Mouse (Mus musculus) hindbrain, embryonic 14.5 days (tissue): ENCODE measurements around the gene Engase. TPM values are rescaled to one million over a fixed set of nuclear protein-coding genes. Genes with fewer than 3 reads are reported as not detected.

Source experiments
- ATAC-seq: fragments of 200-750 bp; cut with Nextera tagmentation; 2 replicates; pipeline ENCODE4 v1.8.0; 2017; ENCODE audit warnings: moderate number of reproducible peaks, mild to moderate bottlenecking, moderate TSS enrichment, moderate library complexity; ENCODE audit not compliant: low FRiP score
- DNase-seq: peaks from one replicate; pipeline ENCODE4 v3.0.0-alpha.2; 2015; ENCODE audit warnings: low spot score
- H3K27ac ChIP-seq: fragments of 300-500 bp; sonication (generic); 2 replicates; pipeline ENCODE4 v1.5.1; 2014; ENCODE audit warnings: mild to moderate bottlenecking, moderate library complexity
- H3K27me3 ChIP-seq: fragments of 300-500 bp; sonication (generic); 2 replicates; pipeline ENCODE4 v1.6.1; 2014; ENCODE audit warnings: mild to moderate bottlenecking, low read length, mixed read lengths; ENCODE audit not compliant: control insufficient read depth, insufficient read depth
- H3K36me3 ChIP-seq: fragments of 300-500 bp; sonication (generic); replicated peaks from 2 replicates; pipeline ENCODE4 v1.6.1; 2014; ENCODE audit not compliant: control insufficient read depth, insufficient read depth
- H3K4me1 ChIP-seq: fragments of 300-500 bp; sonication (generic); replicated peaks from 2 replicates; pipeline ENCODE4 v1.6.1; 2014; ENCODE audit warnings: antibody characterized with exemption, low read length, mixed read lengths; ENCODE audit not compliant: control insufficient read depth, insufficient read depth
- H3K4me2 ChIP-seq: fragments of 300-500 bp; sonication (generic); replicated peaks from 2 replicates; pipeline ENCODE4 v1.6.1; 2014; ENCODE audit warnings: mild to moderate bottlenecking, moderate library complexity
- H3K4me3 ChIP-seq: fragments of 300-500 bp; sonication (generic); replicated peaks from 2 replicates; pipeline ENCODE4 v1.5.1; 2014; ENCODE audit warnings: mild to moderate bottlenecking, low read length
- H3K9ac ChIP-seq: fragments of 300-500 bp; sonication (generic); 2 replicates; pipeline ENCODE4 v1.6.1; 2014
- H3K9me3 ChIP-seq: fragments of 300-500 bp; sonication (generic); 2 replicates; pipeline ENCODE4 v1.6.1; 2016; ENCODE audit warnings: low read length; ENCODE audit not compliant: control insufficient read depth
- WGBS: fragments of 180-500 bp; shearing (Covaris S2); extraction: QIAGEN DNeasy Blood & Tissue Kit; methylation state at CpG from one replicate; pipeline ENCODE4 v1.1.7; 2014; 5-methylcytosine and 5-hydroxymethylcytosine counted together
- polyA plus RNA-seq: library from polyadenylated mRNA; unstranded; fragments of >200 nt; fragmentation: Nextera tagmentation; extraction: Ambion mirVana; gene quantifications from 2 replicates; pipeline ENCODE4 v1.2.1, GENCODE M21; 2014

Gene Engase
- polyA plus RNA-seq, 1 experiment from 2014 or later = 5.0 TPM

DNA sequence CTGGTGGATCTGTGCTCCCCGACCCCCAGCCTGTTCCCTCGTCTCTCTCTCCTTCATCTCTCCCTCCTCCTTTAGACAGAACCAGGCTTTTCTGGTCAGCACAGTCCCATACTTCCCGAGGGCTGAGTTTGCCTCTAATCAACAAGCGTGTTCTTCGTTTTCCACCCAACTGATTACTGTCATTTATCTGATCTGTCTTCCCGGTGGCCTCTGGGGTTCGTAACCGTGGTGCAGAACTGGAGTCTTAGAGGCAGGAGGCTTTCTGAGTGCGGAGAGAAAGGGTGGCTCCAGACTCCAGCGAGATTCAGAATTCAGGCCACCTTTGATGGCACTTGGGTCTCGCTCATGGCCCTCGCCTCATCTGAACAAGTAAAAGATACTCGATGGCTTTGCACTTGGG, 42.5 kb upstream of the Engase start:
- H3K4me2 ChIP-seq = peak overlapping the region; percentile 15
- no peaks in the 10 kb centered on the region for H3K36me3 ChIP-seq
- DNase-seq = no peak
- ATAC-seq = no peak
- 0 out of 2 replicates have a peak overlapping the region, but pooled peaks have one; percentile 13 for H3K9ac ChIP-seq
- peaks cover 41% of the 10 kb centered on the region for H3K4me1 ChIP-seq
- no peaks in the 10 kb centered on the region for H3K9me3 ChIP-seq
- WGBS = 45% methylated on average over 13 of the region's 13 CpGs
- no peak overlapping the region for H3K4me3 ChIP-seq
- H3K27ac ChIP-seq = peak overlapping the region; percentile 14; the same call in 1 of the 2 replicates
- no peaks in the 10 kb centered on the region for H3K27me3 ChIP-seq

DNA sequence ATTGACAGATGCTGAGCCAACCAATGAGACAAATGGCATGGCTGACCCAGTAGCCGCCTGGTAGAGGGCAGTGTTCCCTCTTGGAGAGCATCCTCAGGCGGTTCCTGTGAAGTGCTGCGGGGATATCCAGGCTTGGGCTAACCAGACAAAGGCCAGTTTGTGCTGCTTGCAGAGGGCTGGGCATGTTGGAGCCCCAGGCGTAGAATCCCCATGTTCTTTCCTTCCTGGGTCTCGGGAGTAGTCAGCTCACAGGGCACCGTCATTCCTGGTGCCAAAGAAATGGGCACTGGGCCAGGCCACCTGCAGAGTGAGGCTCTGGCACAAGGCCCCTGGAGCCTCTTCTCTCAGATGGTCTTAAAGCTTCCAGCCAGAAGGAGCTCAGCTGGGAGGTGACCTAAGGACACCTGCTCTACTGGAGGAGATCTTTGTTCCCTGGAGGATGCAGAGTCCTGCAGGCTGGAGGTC, 40.1 kb upstream of the Engase start:
- 31% methylated on average over 6 of the region's 6 CpGs for WGBS
- H3K9me3 ChIP-seq = no peaks in the 10 kb centered on the region
- peaks cover 33% of the 10 kb centered on the region for H3K4me1 ChIP-seq
- no peak for DNase-seq
- H3K4me2 ChIP-seq = no peak overlapping the region
- H3K9ac ChIP-seq = no peak overlapping the region
- no peaks in the 10 kb centered on the region for H3K27me3 ChIP-seq
- peak; percentile 32; the same call in 1 of the 2 replicates for ATAC-seq
- H3K36me3 ChIP-seq = no peaks in the 10 kb centered on the region
- no peak overlapping the region for H3K27ac ChIP-seq
- H3K4me3 ChIP-seq = no peak overlapping the region

DNA sequence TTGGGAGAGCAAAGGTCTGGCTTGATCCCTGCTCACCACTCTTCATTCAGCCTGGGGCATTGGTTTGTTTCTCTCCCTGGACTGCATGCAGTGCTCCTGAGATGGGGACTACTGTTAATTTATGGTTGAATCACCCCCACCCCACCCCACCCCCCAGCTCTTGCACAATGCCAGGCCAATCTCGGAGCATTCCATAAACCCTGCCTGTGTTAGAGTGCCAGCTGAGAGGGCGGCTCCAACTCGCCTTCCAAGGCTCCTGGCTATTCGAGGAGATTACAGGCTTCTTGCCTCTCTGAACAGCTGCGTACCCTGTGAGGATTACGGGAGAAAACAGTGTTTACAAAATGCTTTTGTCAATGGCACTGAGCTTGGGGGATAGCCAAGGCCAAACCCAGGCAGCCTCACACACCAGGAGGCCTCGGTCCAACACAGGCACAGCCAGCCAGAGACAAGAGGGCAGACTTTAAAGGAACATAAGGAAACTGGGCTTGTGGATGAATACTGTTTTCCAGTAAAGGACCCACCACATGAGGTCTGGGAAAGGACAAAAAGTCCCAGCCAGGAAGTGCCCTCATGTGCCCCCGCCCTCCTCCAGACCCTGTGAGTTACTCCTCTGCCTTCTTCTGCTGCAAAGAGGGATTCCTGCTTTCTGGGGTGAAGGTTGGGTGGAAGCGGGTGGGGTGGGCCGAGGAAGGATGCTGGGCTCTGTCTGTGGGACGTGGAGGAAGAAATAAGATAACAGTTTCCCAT, 37.8 kb upstream of the Engase start:
- no peak overlapping the region for H3K9ac ChIP-seq
- WGBS = 18% methylated on average over 11 of the region's 11 CpGs
- no peak for DNase-seq
- H3K27ac ChIP-seq = peak overlapping the region; percentile 58
- no peaks in the 10 kb centered on the region for H3K9me3 ChIP-seq
- H3K4me3 ChIP-seq = no peak overlapping the region
- no peaks in the 10 kb centered on the region for H3K27me3 ChIP-seq
- H3K4me2 ChIP-seq = no peak overlapping the region
- ATAC-seq = peak; percentile 61; the same call in 1 of the 2 replicates
- H3K4me1 ChIP-seq = peaks cover 30% of the 10 kb centered on the region
- no peaks in the 10 kb centered on the region for H3K36me3 ChIP-seq

DNA sequence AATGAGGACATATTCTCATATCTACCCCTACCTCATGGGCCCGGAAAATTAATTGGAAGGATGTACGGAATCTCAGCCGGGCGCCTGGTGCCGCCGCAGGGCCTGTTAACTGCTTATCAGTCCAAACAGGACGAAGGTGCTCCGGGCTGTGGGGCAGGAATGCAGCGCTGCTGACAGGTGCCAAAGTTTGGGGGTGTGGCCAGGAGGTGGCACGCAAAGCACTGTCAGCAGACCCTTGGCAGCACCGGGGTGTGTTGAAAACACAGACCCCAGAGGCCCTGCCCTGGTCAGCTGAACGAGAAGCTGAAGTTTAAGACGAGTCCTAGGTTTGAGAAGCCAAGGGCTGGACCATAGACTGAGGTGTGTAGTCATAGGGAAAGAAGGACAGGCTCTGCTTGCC, 33.9 kb upstream of the Engase start:
- Histone ChIP-seq H3K9me3 (no peaks in the 10 kb centered on the region), H3K4me3 (no peak overlapping the region), H3K36me3 (no peaks in the 10 kb centered on the region), H3K4me1 (peaks cover 17% of the 10 kb centered on the region; the same call in 1 of the 2 replicates), H3K9ac (no peak overlapping the region), H3K4me2 (no peak overlapping the region), H3K27me3 (no peaks in the 10 kb centered on the region), H3K27ac (no peak overlapping the region)
- 60% methylated on average over 13 of the region's 13 CpGs for WGBS
- DNase-seq (no peak), ATAC-seq (no peak)

DNA sequence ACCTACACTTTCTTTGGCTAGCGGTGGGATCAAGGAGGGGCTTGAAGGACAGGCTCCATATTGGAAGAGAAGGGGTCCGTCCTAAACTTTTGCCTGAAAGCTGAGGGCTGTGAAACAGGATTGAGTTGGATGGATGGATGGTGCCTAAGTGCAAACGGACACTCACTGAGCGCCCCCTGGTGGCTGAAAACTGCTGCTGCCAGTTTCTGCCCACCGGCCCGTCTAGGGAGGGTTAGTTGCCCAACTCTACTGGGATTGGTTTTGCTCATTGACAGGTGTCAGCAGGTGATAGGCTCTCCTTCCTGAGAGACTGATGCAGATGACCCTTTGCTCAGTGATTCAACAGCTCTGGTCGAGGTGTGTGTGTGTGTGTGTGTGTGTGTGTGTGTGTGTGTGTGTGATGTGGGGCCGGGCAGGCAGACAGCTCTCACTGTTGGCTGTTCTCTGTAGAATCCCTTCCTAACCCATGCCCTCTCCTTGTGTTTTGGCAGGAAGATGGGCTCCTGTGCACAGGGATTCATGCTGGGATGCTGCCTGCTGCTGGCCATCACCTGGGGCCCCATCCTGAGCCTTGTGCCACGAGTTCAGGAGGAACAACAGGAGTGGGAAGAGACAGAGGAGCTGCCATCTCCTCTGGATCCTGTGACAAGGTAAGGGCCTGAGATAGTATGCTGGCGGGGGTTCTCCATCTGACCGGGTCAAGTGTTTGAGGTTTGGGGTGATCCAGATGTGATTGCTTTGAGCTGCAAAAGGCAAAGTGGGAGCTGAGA, 33.2 kb upstream of the Engase start:
- Histone ChIP-seq H3K9ac (no peak overlapping the region), H3K36me3 (no peaks in the 10 kb centered on the region), H3K4me2 (no peak overlapping the region), H3K4me3 (no peak overlapping the region), H3K9me3 (no peaks in the 10 kb centered on the region), H3K27ac (no peak overlapping the region), H3K4me1 (peaks cover 15% of the 10 kb centered on the region; the same call in 1 of the 2 replicates), H3K27me3 (no peaks in the 10 kb centered on the region)
- peak; percentile 82 for DNase-seq
- 38% methylated on average over 11 of the region's 11 CpGs for WGBS
- ATAC-seq = no peak

DNA sequence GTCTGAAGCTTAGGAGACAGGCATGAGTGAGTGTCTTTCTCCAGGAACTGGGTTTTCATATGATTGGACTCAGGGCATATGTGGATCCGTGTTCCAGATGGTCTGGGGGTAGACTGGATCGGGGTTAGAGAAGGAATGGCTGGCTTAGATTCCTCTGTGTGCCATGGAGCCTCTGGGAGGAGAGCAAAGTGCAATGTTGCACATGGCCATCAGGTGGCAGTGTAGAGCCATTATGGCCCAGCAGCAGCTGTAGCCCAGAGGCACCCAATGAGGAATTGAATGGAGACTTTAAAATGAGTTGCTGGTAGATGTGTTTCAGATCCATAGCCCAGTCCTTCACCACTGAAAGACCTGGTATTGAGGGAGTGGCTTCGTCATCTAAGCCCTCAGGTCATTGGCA, 30.8 kb upstream of the Engase start:
- Histone ChIP-seq H3K4me3 (no peak overlapping the region), H3K9me3 (no peaks in the 10 kb centered on the region), H3K27me3 (no peaks in the 10 kb centered on the region), H3K27ac (no peak overlapping the region), H3K36me3 (no peaks in the 10 kb centered on the region), H3K9ac (no peak overlapping the region), H3K4me2 (no peak overlapping the region), H3K4me1 (0 out of 2 replicates have a peak, but pooled peaks cover 5% of the 10 kb centered on the region)
- DNase-seq = peak; percentile 94
- WGBS = 13% methylated on average over 3 of the region's 3 CpGs
- ATAC-seq = peak; percentile 64; the same call in 1 of the 2 replicates

DNA sequence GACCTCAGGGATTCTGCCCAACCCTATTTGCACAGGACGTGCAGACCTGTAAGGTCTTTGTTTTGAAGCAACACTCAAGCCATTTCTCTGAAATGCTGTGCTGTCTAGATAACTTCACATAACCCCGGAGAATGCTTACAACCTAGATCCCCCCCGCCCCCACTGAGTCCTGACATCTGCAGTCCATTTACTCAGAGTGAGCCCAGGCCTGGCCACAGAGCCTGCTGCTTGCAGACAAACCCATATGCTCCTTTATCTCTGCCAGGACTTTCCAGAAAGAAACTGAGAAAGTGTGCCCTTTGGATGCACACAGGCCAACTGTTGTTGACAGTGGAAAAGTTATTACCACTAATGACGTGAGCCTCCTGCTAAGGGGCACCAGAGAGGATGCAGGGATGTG, 29.3 kb upstream of the Engase start:
- H3K27ac ChIP-seq = no peak overlapping the region
- H3K4me3 ChIP-seq = no peak overlapping the region
- H3K4me1 ChIP-seq = 0 out of 2 replicates have a peak, but pooled peaks cover under 1% of the 10 kb centered on the region
- H3K9me3 ChIP-seq = no peaks in the 10 kb centered on the region
- no peak overlapping the region for H3K9ac ChIP-seq
- H3K27me3 ChIP-seq = no peaks in the 10 kb centered on the region
- ATAC-seq (no peak), DNase-seq (no peak)
- WGBS = 75% methylated on average over 4 of the region's 4 CpGs
- H3K4me2 ChIP-seq = no peak overlapping the region
- no peaks in the 10 kb centered on the region; the same call in 1 of the 2 replicates for H3K36me3 ChIP-seq

DNA sequence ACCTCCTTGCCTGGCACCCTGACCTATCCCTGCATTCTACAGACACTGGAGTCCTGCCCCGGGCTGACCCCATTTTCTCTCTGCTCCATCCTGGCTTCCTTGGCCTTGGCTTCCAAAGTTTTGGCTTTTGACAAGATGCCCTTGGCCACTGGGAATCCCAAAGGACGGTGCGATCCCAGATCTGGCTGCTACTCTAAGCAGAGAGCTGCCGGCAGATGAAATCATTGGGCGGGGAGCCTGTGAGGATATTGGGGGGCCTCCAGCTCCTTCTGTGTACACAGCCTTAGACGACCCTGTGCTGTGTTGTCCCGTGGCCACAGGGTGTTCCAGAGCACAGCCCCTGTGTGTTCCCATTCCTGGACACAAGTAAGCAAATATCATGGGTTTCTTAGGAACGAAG, 28.2 kb upstream of the Engase start:
- Histone ChIP-seq H3K4me3 (no peak overlapping the region), H3K9me3 (no peaks in the 10 kb centered on the region), H3K4me1 (no peaks in the 10 kb centered on the region), H3K27ac (no peak overlapping the region), H3K4me2 (no peak overlapping the region), H3K9ac (no peak overlapping the region), H3K27me3 (no peaks in the 10 kb centered on the region), H3K36me3 (no peaks in the 10 kb centered on the region; the same call in 1 of the 2 replicates)
- no peak for ATAC-seq
- no peak for DNase-seq
- 91% methylated on average over 8 of the region's 8 CpGs for WGBS

DNA sequence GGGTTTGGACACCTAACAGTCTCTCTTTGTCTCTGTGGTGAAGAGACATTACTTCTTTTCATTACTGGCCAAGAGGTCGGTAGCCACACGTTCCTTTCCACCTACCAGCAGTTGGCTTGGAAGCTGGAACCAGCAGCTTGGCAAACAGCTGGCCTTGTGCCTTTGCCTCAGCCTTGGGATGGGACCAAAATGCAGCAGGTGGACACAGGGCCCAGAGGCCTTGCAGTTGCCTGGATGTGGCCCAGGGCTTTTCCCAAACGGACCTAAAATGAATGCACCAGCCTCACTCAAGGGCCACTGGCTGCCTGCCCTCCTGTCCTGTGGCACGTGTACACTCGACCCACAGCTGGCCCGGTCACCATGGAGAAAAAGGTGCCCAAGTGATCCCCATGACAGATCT, 25.4 kb upstream of the Engase start:
- Histone ChIP-seq H3K36me3 (no peaks in the 10 kb centered on the region; the same call in 1 of the 2 replicates), H3K4me3 (no peak overlapping the region)

More for the DNA sequence above, 25.4 kb upstream of the Engase start:
- Histone ChIP-seq H3K4me1 (no peaks in the 10 kb centered on the region), H3K9me3 (no peaks in the 10 kb centered on the region), H3K27ac (no peak overlapping the region), H3K4me2 (no peak overlapping the region), H3K9ac (no peak overlapping the region), H3K27me3 (no peaks in the 10 kb centered on the region)
- no peak for DNase-seq
- WGBS = 90% methylated on average over 6 of the region's 6 CpGs
- no peak for ATAC-seq
